Mouse (Mus musculus): ENCODE measurements at regions not wholly inside any gene's neighbourhood (a gene's known extent, or its start where the extent isn't known, plus 50 kb on each side); places are given as distances from the start of the nearest gene placed in this dataset.

DNA sequence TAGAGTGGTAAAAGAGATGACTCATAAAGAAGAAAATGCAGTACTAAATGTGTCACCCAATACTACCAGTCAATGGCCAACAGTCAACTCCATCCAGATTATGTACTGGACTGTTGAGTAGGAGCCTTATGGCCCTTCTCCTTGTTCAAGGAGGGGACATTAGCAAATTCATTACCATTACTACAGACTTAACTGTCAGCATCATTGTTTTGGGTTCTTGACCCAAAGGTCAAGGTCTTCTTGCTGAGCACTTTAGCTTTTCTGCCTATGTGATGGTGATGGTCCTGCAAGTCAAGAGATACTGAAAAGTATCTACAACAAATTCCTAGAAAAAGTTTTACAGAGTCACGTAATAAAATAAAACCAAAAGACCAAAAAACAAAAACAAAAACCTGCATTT, 1251.4 kb downstream of the Gm37988 start:
- no peaks in the 10 kb centered on the region for H3K9me3 ChIP-seq (ENCODE audit: control insufficient read depth, low read length)
- H3K9ac ChIP-seq (ENCODE audit: low read depth, low read length, severe bottlenecking), result no peak overlapping the region
- no peak overlapping the region for H3K27ac ChIP-seq (replicated peaks; ENCODE audit: low read depth, low read length)
- ATAC-seq (ENCODE audit: low FRiP score, low read depth) (no peak), DNase-seq (ENCODE audit: low spot score) (no peak)
- H3K4me1 ChIP-seq (ENCODE audit: control insufficient read depth, insufficient read depth, low read length), result no peaks in the 10 kb centered on the region
- no peaks in the 10 kb centered on the region for H3K36me3 ChIP-seq (ENCODE audit: control insufficient read depth, insufficient read depth, low read length)
- no peaks in the 10 kb centered on the region for H3K27me3 ChIP-seq (ENCODE audit: control insufficient read depth, insufficient read depth, low read length)
- no peak overlapping the region for H3K4me2 ChIP-seq (replicated peaks; ENCODE audit: low read depth, low read length, severe bottlenecking)
- 88% methylated on average over 1 of the region's 1 CpGs for WGBS
- no peak for TF ChIP-seq POLR2A (IDR thresholded peaks at IDR 0.05; ENCODE audit: borderline replicate concordance, extremely low read depth, insufficient read depth, insufficient read length)
- H3K4me3 ChIP-seq (replicated peaks; ENCODE audit: low read length), result no peak overlapping the region

DNA sequence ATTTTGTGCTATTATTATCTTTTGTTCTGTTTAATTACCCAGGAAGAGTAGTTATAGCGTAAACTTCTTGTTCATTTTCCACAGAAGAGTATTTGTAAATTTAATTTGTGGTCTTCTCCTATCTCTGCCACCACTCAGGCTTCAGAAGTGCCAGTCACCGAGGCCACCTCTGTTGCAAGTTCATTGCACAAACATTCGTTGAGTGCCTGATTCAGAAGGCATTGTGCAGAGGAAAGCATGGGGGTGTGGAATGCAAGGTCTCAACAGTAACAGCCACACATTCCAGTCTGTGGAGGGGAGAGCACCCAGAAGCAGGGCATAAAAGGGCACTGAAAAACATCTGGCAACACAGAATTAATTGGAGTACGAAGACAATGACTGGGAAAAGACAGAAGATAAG, 1268.9 kb downstream of the Gm37988 start:
- no peak for DNase-seq (ENCODE audit: low spot score)
- no peak overlapping the region for H3K27ac ChIP-seq (replicated peaks; ENCODE audit: low read depth, low read length)
- H3K9me3 ChIP-seq (ENCODE audit: control insufficient read depth, low read length), result no peaks in the 10 kb centered on the region
- ATAC-seq (ENCODE audit: low FRiP score, low read depth), result no peak
- WGBS, result 49% methylated on average over 4 of the region's 4 CpGs
- H3K4me3 ChIP-seq (replicated peaks; ENCODE audit: low read length), result no peak overlapping the region
- no peak overlapping the region for H3K9ac ChIP-seq (ENCODE audit: low read depth, low read length, severe bottlenecking)
- no peaks in the 10 kb centered on the region for H3K27me3 ChIP-seq (ENCODE audit: control insufficient read depth, insufficient read depth, low read length)
- H3K36me3 ChIP-seq (ENCODE audit: control insufficient read depth, insufficient read depth, low read length), result no peaks in the 10 kb centered on the region
- no peak for TF ChIP-seq POLR2A (IDR thresholded peaks at IDR 0.05; ENCODE audit: borderline replicate concordance, extremely low read depth, insufficient read depth, insufficient read length)
- H3K4me2 ChIP-seq (replicated peaks; ENCODE audit: low read depth, low read length, severe bottlenecking), result no peak overlapping the region
- no peaks in the 10 kb centered on the region for H3K4me1 ChIP-seq (ENCODE audit: control insufficient read depth, insufficient read depth, low read length)

DNA sequence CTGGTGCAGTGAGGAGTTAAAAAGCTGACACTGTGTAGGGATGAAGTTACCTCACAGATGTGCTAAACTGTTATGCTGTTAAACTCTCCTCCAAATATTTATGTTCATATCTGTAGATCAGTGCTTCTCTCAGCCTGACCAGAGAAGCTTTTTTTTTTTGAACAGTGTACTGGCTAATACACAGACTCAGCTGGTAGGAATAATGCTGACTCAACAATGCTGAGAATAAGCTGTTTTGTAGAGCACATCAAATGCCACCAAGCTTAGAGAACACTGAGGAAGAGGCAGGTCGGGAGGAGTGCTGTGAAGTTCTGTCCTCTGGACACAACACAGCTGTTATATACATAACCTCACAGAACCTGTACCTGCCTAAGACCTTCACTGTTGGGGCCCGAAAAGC, 1274.2 kb downstream of the Gm37988 start:
- Histone ChIP-seq H3K4me2 (replicated peaks; ENCODE audit: low read depth, low read length, severe bottlenecking) (no peak overlapping the region), H3K4me1 (ENCODE audit: control insufficient read depth, insufficient read depth, low read length) (no peaks in the 10 kb centered on the region), H3K36me3 (ENCODE audit: control insufficient read depth, insufficient read depth, low read length) (no peaks in the 10 kb centered on the region), H3K27ac (replicated peaks; ENCODE audit: low read depth, low read length) (no peak overlapping the region), H3K27me3 (ENCODE audit: control insufficient read depth, insufficient read depth, low read length) (no peaks in the 10 kb centered on the region), H3K9me3 (ENCODE audit: control insufficient read depth, low read length) (no peaks in the 10 kb centered on the region), H3K9ac (ENCODE audit: low read depth, low read length, severe bottlenecking) (no peak overlapping the region), H3K4me3 (replicated peaks; ENCODE audit: low read length) (no peak overlapping the region)
- no peak for TF ChIP-seq POLR2A (IDR thresholded peaks at IDR 0.05; ENCODE audit: borderline replicate concordance, extremely low read depth, insufficient read depth, insufficient read length)
- WGBS, result 86% methylated on average over 2 of the region's 2 CpGs
- ATAC-seq (ENCODE audit: low FRiP score, low read depth) (no peak), DNase-seq (ENCODE audit: low spot score) (no peak)

DNA sequence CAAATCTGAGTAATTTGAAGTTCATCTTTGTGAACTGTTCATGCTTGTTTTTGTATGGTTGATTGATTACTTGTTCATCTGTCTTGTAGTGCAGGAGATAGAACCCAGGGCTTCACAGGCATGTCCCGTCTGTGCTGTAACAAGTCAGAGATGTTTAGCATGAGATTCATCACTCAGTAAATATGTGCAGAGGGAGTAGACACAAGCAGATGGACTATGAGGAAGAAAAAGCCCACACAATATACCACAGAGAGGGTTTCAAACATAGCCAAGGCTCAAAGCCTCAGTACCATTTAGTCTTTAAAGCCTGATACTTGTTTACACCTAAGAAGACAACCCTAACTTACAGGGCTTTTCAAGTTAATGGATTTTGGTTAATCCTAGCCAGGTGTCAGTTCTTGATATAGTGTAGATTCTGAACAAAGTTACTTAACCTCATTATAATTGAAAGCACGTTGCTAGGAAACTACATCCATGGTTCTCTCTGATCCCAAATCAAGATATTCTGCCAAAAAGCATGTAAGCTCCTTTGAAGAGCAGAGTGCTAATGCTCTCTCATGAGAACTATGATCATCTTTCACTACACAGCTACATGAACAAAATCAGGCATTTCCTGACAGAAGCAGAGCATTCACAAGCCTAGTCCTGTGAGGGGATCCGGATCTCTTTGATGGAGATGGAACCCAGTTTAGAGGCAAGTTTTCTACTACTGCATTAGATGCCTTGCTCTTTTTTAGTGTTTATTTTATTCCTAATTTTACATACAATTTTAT, 1286.7 kb downstream of the Gm37988 start:
- Histone ChIP-seq H3K27ac (replicated peaks; ENCODE audit: low read depth, low read length) (no peak overlapping the region), H3K27me3 (ENCODE audit: control insufficient read depth, insufficient read depth, low read length) (no peaks in the 10 kb centered on the region), H3K4me1 (ENCODE audit: control insufficient read depth, insufficient read depth, low read length) (no peaks in the 10 kb centered on the region), H3K9ac (ENCODE audit: low read depth, low read length, severe bottlenecking) (no peak overlapping the region), H3K4me3 (replicated peaks; ENCODE audit: low read length) (no peak overlapping the region), H3K36me3 (ENCODE audit: control insufficient read depth, insufficient read depth, low read length) (no peaks in the 10 kb centered on the region), H3K4me2 (replicated peaks; ENCODE audit: low read depth, low read length, severe bottlenecking) (no peak overlapping the region), H3K9me3 (ENCODE audit: control insufficient read depth, low read length) (no peaks in the 10 kb centered on the region)
- no peak for TF ChIP-seq POLR2A (IDR thresholded peaks at IDR 0.05; ENCODE audit: borderline replicate concordance, extremely low read depth, insufficient read depth, insufficient read length)
- WGBS, result 69% methylated on average over 3 of the region's 3 CpGs
- ATAC-seq (ENCODE audit: low FRiP score, low read depth), result no peak
- DNase-seq (ENCODE audit: low spot score), result no peak

DNA sequence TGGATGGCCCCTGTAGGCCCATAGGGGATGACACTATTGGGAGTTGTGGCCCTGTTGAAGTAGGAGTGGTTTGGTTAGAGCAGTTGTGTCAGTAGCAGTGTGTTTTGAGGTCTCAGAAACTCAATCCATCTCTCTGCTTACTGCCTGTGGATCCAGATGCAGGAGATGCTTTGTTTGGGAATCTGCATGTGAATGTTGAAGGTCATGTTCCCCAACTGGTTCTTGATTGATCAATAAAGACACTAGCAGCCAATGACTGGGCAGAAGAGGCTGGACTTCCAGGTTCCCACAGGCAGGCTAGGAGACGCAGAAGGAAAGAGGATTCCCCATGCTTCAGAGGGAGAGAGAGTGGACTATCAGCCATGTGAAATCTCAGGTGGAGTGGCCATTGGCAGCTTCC, 1309.9 kb downstream of the Gm37988 start:
- ATAC-seq (ENCODE audit: low FRiP score, low read depth) (no peak), DNase-seq (ENCODE audit: low spot score) (no peak)
- 74% methylated on average over 1 of the region's 1 CpGs for WGBS
- Histone ChIP-seq H3K27me3 (ENCODE audit: control insufficient read depth, insufficient read depth, low read length) (no peaks in the 10 kb centered on the region), H3K27ac (replicated peaks; ENCODE audit: low read depth, low read length) (no peak overlapping the region), H3K36me3 (ENCODE audit: control insufficient read depth, insufficient read depth, low read length) (no peaks in the 10 kb centered on the region), H3K9me3 (ENCODE audit: control insufficient read depth, low read length) (no peaks in the 10 kb centered on the region), H3K4me3 (replicated peaks; ENCODE audit: low read length) (no peak overlapping the region), H3K9ac (ENCODE audit: low read depth, low read length, severe bottlenecking) (no peak overlapping the region), H3K4me1 (ENCODE audit: control insufficient read depth, insufficient read depth, low read length) (no peaks in the 10 kb centered on the region), H3K4me2 (replicated peaks; ENCODE audit: low read depth, low read length, severe bottlenecking) (no peak overlapping the region)
- no peak for TF ChIP-seq POLR2A (IDR thresholded peaks at IDR 0.05; ENCODE audit: borderline replicate concordance, extremely low read depth, insufficient read depth, insufficient read length)

Measured in limb, embryonic 14.5 days (tissue).